ENCODE assay signal across 20 mouse cellular contexts in genomic region chr7:119085696-119086451, GRCm38 (mm10).
DNase-seq lines count a peak whose midpoint lies in the region; ATAC-seq and TF ChIP-seq lines count a peak whose summit lies in the region.
"Had no signal": no experiment of that assay in that cellular context is flagged by ENCODE, and none has a peak within 500 bp of the region (broad histone marks: within the 10 kb centered on the region; RNA-seq: fewer than 3 reads in every experiment).

No protein-coding gene starts in this region.

- no peak for TF ChIP-seq CTCF in brain, embryonic 14.5 days (IDR thresholded peaks at IDR 0.05; ENCODE audit: borderline replicate concordance, extremely low read depth, insufficient read depth, insufficient read length)

- no peak overlapping the region for H3K9ac ChIP-seq in hindbrain, embryonic 16.5 days (ENCODE audit: low read depth, low read length)
- no peak overlapping the region for H3K9ac ChIP-seq in midbrain, embryonic 16.5 days (ENCODE audit: low read depth, low read length)
- H3K9ac ChIP-seq: heart, embryonic 15.5 days; hindbrain, embryonic 15.5 days had no signal

- H3K27me3 ChIP-seq in hindbrain, embryonic 16.5 days (replicated peaks; ENCODE audit: control insufficient read depth, insufficient read depth, low read length), result no peaks in the 10 kb centered on the region; the same call in none of the 2 replicates
- H3K27me3 ChIP-seq in midbrain, embryonic 16.5 days (ENCODE audit: control insufficient read depth, insufficient read depth, low read depth, low read length), result no peaks in the 10 kb centered on the region
- H3K27me3 ChIP-seq: heart, embryonic 15.5 days; hindbrain, embryonic 15.5 days; megakaryocyte, embryonic 14.5 days had no signal

- no peak for TF ChIP-seq POLR2A in brain, embryonic 14.5 days (IDR thresholded peaks at IDR 0.05; ENCODE audit: borderline replicate concordance, extremely low read depth, insufficient read depth, insufficient read length, poor library complexity, severe bottlenecking)

- 28% methylated on average over 13 of the region's 13 CpGs for WGBS in hindbrain, embryonic 16.5 days
- 39% methylated on average over 13 of the region's 13 CpGs for WGBS in midbrain, embryonic 16.5 days

- H3K4me3 ChIP-seq in hindbrain, embryonic 16.5 days (ENCODE audit: low read length), result no peak overlapping the region
- no peak overlapping the region for H3K4me3 ChIP-seq in midbrain, embryonic 16.5 days (ENCODE audit: low read depth, low read length)
- H3K4me3 ChIP-seq: heart, embryonic 15.5 days; hindbrain, embryonic 15.5 days; megakaryocyte, embryonic 14.5 days had no signal

- no peak overlapping the region for H3K27ac ChIP-seq in hindbrain, embryonic 16.5 days (ENCODE audit: low read depth, low read length)
- H3K27ac ChIP-seq in midbrain, embryonic 16.5 days (ENCODE audit: low read length), result no peak overlapping the region
- H3K27ac ChIP-seq: heart, embryonic 15.5 days; hindbrain, embryonic 15.5 days; kidney, postnatal 0 days had no signal

- intact Hi-C loops in heart, postnatal 25 days (cut with DNase I), result no loop called here

- H3K9me3 ChIP-seq in hindbrain, embryonic 16.5 days (ENCODE audit: control insufficient read depth, low read length), result no peaks in the 10 kb centered on the region
- H3K9me3 ChIP-seq in midbrain, embryonic 16.5 days (replicated peaks; ENCODE audit: control insufficient read depth, low read length, poor library complexity, severe bottlenecking), result no peaks in the 10 kb centered on the region
- H3K9me3 ChIP-seq: heart, embryonic 15.5 days; hindbrain, embryonic 15.5 days had no signal

- H3K4me2 ChIP-seq in hindbrain, embryonic 16.5 days (ENCODE audit: low read length), result no peak overlapping the region
- H3K4me2 ChIP-seq in midbrain, embryonic 16.5 days (ENCODE audit: low read length), result no peak overlapping the region
- H3K4me2 ChIP-seq: heart, embryonic 15.5 days; hindbrain, embryonic 15.5 days had no signal

- no peaks in the 10 kb centered on the region for H3K36me3 ChIP-seq in hindbrain, embryonic 16.5 days (ENCODE audit: control insufficient read depth, insufficient read depth, low read length)
- no peaks in the 10 kb centered on the region for H3K36me3 ChIP-seq in midbrain, embryonic 16.5 days (ENCODE audit: control insufficient read depth, insufficient read depth, low read length)
- H3K36me3 ChIP-seq: heart, embryonic 15.5 days; hindbrain, embryonic 15.5 days had no signal

- peaks cover 5% of the 10 kb centered on the region for H3K4me1 ChIP-seq in hindbrain, embryonic 16.5 days (ENCODE audit: control insufficient read depth, insufficient read depth, low read depth, low read length)
- no peaks in the 10 kb centered on the region for H3K4me1 ChIP-seq in midbrain, embryonic 16.5 days (ENCODE audit: control insufficient read depth, insufficient read depth, low read length)
- H3K4me1 ChIP-seq: heart, embryonic 15.5 days; megakaryocyte, embryonic 14.5 days had no signal

- ATAC-seq in hindbrain, embryonic 16.5 days, result peak; percentile 63; the same call in 1 of the 2 replicates
- 0 out of 2 replicates have a peak, but pooled peaks have one; percentile 60 for ATAC-seq in midbrain, embryonic 16.5 days
- ATAC-seq: forebrain, embryonic 16.5 days had no signal

- peak; percentile 53 for DNase-seq in brain, embryonic 14.5 days (ENCODE audit: low read depth)
- peak; percentile 27 for DNase-seq in embryo, embryonic 11 days
- no peak for DNase-seq in heart, postnatal 25 days (ENCODE audit: low spot score)
- DNase-seq in B cell, adult 2 months, result no peak
- no peak for DNase-seq in right cerebral cortex, postnatal 14 days
- DNase-seq in urinary bladder, postnatal 25 days (ENCODE audit: low spot score), result no peak
- DNase-seq: cerebellum, adult 2 months; cerebellum, postnatal 36 days; gastrocnemius, postnatal 25 days; kidney, adult 11 months; layer of hippocampus, postnatal 36 days; liver; lung, postnatal 14 days had no signal

Comparison
In these comparisons a context has a peak if more than half of its experiments do, and no peak if none do; other contexts are left out.
1. DNase-seq: peak in brain, embryonic 14.5 days (single experiment) and embryo, embryonic 11 days (single experiment); none in heart, postnatal 25 days (single experiment), B cell, adult 2 months (0 of 2), right cerebral cortex, postnatal 14 days (single experiment) and urinary bladder, postnatal 25 days (single experiment).